Mouse (Mus musculus) adrenal gland, postnatal 10 days (tissue): ENCODE results near the gene Mgat1. TPM values are rescaled to one million over a fixed set of nuclear protein-coding genes. Genes with fewer than 3 reads are reported as not detected.
"Not testable (repeated sequence)": the region's sequence is repeated elsewhere in the genome, so short reads cannot be mapped to it uniquely, and the experiment has no call there.

Experiments
- DNase-seq: peaks from one replicate; pipeline ENCODE4 v3.0.0; 2021; ENCODE audit warnings: mixed read lengths
- total RNA-seq, 2 experiments: library from RNA; stranded (reverse); gene quantifications; 2 replicates each; pipeline ENCODE4 v1.2.3; 2021

Mgat1 gene
- total RNA-seq, 2 experiments from 2014 or later, result 87.9 to 101 TPM

- DNase-seq, result no peak
These were observed 19.2 kb downstream of the Mgat1 start for GRCm38 (mm10) chr11:49263149-49263548.

- DNase-seq, result no peak
These were observed 20.1 kb downstream of the Mgat1 start for GRCm38 (mm10) chr11:49264081-49264480.

GRCm38 (mm10) chr11:49264622-49265021, 20.6 kb downstream of the Mgat1 start:
- DNase-seq, result no peak

- DNase-seq, result no peak
These were observed 21.1 kb downstream of the Mgat1 start for GRCm38 (mm10) chr11:49265101-49265500.

GRCm38 (mm10) chr11:49266671-49267070, 22.7 kb downstream of the Mgat1 start:
- DNase-seq, result no peak

- no peak for DNase-seq
These were observed 23.3 kb downstream of the Mgat1 start for GRCm38 (mm10) chr11:49267316-49267715.

GRCm38 (mm10) chr11:49267970-49268579, 24.1 kb downstream of the Mgat1 start:
- no peak for DNase-seq

GRCm38 (mm10) chr11:49269761-49270160, 25.8 kb downstream of the Mgat1 start:
- no peak for DNase-seq

- DNase-seq, result no peak
These were observed 26.4 kb downstream of the Mgat1 start for GRCm38 (mm10) chr11:49270368-49270767.

- peak; percentile 51 for DNase-seq
These were observed 27.3 kb downstream of the Mgat1 start for GRCm38 (mm10) chr11:49271334-49271733.

- no peak for DNase-seq
These were observed 30.0 kb downstream of the Mgat1 start for GRCm38 (mm10) chr11:49273834-49274519.

GRCm38 (mm10) chr11:49278222-49278621, 34.2 kb downstream of the Mgat1 start, which contains the start of gene Olfr1393:
Gene Olfr1393, plus strand, starts transcription at chr11:49278304.
- DNase-seq, result no peak

- DNase-seq, result not testable (repeated sequence)
These were observed 41.0 kb downstream of the Mgat1 start, which contains the start of gene Olfr1392 for GRCm38 (mm10) chr11:49284982-49285381. Gene Olfr1392, plus strand, starts transcription at chr11:49285282.

GRCm38 (mm10) chr11:49287251-49287650, 43.3 kb downstream of the Mgat1 start:
- DNase-seq, result no peak

GRCm38 (mm10) chr11:49292777-49293176, 48.8 kb downstream of the Mgat1 start:
- no peak for DNase-seq

GRCm38 (mm10) chr11:49304441-49304840, 60.5 kb downstream of the Mgat1 start, which contains the start of gene Olfr10:
Gene Olfr10, plus strand, starts transcription at chr11:49304741.
- DNase-seq, result no peak

- DNase-seq, result not testable (repeated sequence)
These were observed 64.6 kb downstream of the Mgat1 start for GRCm38 (mm10) chr11:49308547-49308946.

Other genes starting within 250 kb of the Mgat1 start
- gene 9930111J21Rik2, start 192.9 kb upstream of the Mgat1 start, total RNA-seq, result 1 to 10 TPM; 3.2 TPM
- 1 to 10 TPM; 1.2 to 1.3 TPM for gene Tgtp2, start 180.0 kb upstream of the Mgat1 start, total RNA-seq
- 1 to 10 TPM; 5.2 to 5.7 TPM for gene Ifi47, start 167.6 kb upstream of the Mgat1 start, total RNA-seq
- gene Olfr1396, start 129.3 kb upstream of the Mgat1 start, total RNA-seq, result under 1 TPM; 0.27 to 0.45 TPM
- gene Olfr1395, start 101.9 kb upstream of the Mgat1 start, total RNA-seq, result not detected
- not detected for gene Olfr1394, start 89.8 kb upstream of the Mgat1 start, total RNA-seq
- gene Btnl9, start 57.0 kb upstream of the Mgat1 start, total RNA-seq, result 10 to 100 TPM; 34.5 to 37.6 TPM
- 10 to 100 TPM; 29.8 to 38.1 TPM for gene Zfp62, start 40.9 kb upstream of the Mgat1 start, total RNA-seq
- gene Olfr1393, start 34.1 kb downstream of the Mgat1 start, total RNA-seq, result not detected
- gene Olfr1392, start 41.1 kb downstream of the Mgat1 start, total RNA-seq, result not detected
- gene Olfr10, start 60.5 kb downstream of the Mgat1 start, total RNA-seq, result not detected
- gene Olfr1391, start 78.6 kb downstream of the Mgat1 start, total RNA-seq, result not detected
- not detected for gene Olfr1390, start 91.0 kb downstream of the Mgat1 start, total RNA-seq
- gene Olfr1389, start 178.9 kb downstream of the Mgat1 start, total RNA-seq, result not detected
- gene Olfr1388, start 192.4 kb downstream of the Mgat1 start, total RNA-seq, result under 1 TPM in 1 of 2 experiments, not detected in 1; 0.21 TPM
- gene Olfr1387, start 211.2 kb downstream of the Mgat1 start, total RNA-seq, result not detected
- not detected for gene Olfr1386, start 220.9 kb downstream of the Mgat1 start, total RNA-seq
- not detected for gene Olfr1385, start 244.9 kb downstream of the Mgat1 start, total RNA-seq